8 mouse cellular contexts compared by ENCODE assay signal in genomic region chr8:76899411-76900154, GRCm38 (mm10). TPM values are rescaled to one million over a fixed set of nuclear protein-coding genes. Genes with fewer than 3 reads are reported as not detected.
A peak's percentile ranks its signal among the peaks of the same experiment; 100 is the strongest.
DNase-seq lines count a peak whose midpoint lies in the region; ATAC-seq and TF ChIP-seq lines count a peak whose summit lies in the region.

Gene Nr3c2 (plus strand): TSS chr8:76899442.

- peak; percentile 9 for ATAC-seq in forebrain, embryonic 13.5 days
- ATAC-seq in heart, postnatal 0 days (ENCODE audit: insufficient read depth, low read depth) = peak; percentile 25; the same call in 1 of the 2 replicates
- ATAC-seq in lung, embryonic 16.5 days (ENCODE audit: low read depth) = no peak

- peak within 1 kb of the TSS; percentile 62 for H3K4me3 ChIP-seq in bone marrow, adult 2 months (replicated peaks; ENCODE audit: control insufficient read depth, low read depth, low read length)
- H3K4me3 ChIP-seq in forebrain, embryonic 13.5 days = peak within 1 kb of the TSS; percentile 72
- peak within 1 kb of the TSS; percentile 71 for H3K4me3 ChIP-seq in heart, postnatal 0 days (ENCODE audit: low read depth, low read length)
- peak within 1 kb of the TSS; percentile 66 for H3K4me3 ChIP-seq in layer of hippocampus, adult 2 months
- H3K4me3 ChIP-seq in lung, embryonic 16.5 days (ENCODE audit: low read length) = peak within 1 kb of the TSS; percentile 73

- no peaks in the 10 kb centered on the region for H3K9me3 ChIP-seq in forebrain, embryonic 13.5 days (replicated peaks)
- H3K9me3 ChIP-seq in heart, postnatal 0 days (replicated peaks; ENCODE audit: control insufficient read depth, low read length) = no peaks in the 10 kb centered on the region
- H3K9me3 ChIP-seq in lung, embryonic 16.5 days (ENCODE audit: control insufficient read depth, low read length) = no peaks in the 10 kb centered on the region

- H3K9ac ChIP-seq in forebrain, embryonic 13.5 days = peak within 1 kb of the TSS; percentile 68
- peak within 1 kb of the TSS; percentile 70 for H3K9ac ChIP-seq in heart, postnatal 0 days (replicated peaks; ENCODE audit: low read depth, low read length)
- peak within 1 kb of the TSS; percentile 63 for H3K9ac ChIP-seq in lung, embryonic 16.5 days (ENCODE audit: low read length)

- H3K27me3 ChIP-seq in forebrain, embryonic 13.5 days = peaks cover 61% of the 10 kb centered on the region
- no peaks in the 10 kb centered on the region for H3K27me3 ChIP-seq in heart, postnatal 0 days (ENCODE audit: control insufficient read depth, insufficient read depth, low read length)
- peaks cover 34% of the 10 kb centered on the region for H3K27me3 ChIP-seq in lung, embryonic 16.5 days (ENCODE audit: control insufficient read depth, insufficient read depth, low read depth, low read length)

- H3K4me1 ChIP-seq in bone marrow, adult 2 months (ENCODE audit: control insufficient read depth, insufficient read depth, low read length) = no peaks in the 10 kb centered on the region; the same call in 1 of the 2 replicates
- H3K4me1 ChIP-seq in forebrain, embryonic 13.5 days = peaks cover 27% of the 10 kb centered on the region
- H3K4me1 ChIP-seq in heart, postnatal 0 days (ENCODE audit: control insufficient read depth, insufficient read depth) = peaks cover 5% of the 10 kb centered on the region; the same call in 1 of the 2 replicates
- peaks cover 15% of the 10 kb centered on the region for H3K4me1 ChIP-seq in lung, embryonic 16.5 days (replicated peaks; ENCODE audit: control insufficient read depth, insufficient read depth, low read length)

- no peak for TF ChIP-seq CTCF in bone marrow, adult 2 months (IDR thresholded peaks at IDR 0.05; ENCODE audit: control insufficient read depth, insufficient read depth, low read length)
- peak; percentile 35 for TF ChIP-seq CTCF in heart, postnatal 0 days (IDR thresholded peaks at IDR 0.05; ENCODE audit: low read depth)
- TF ChIP-seq CTCF in layer of hippocampus, adult 2 months (conservative IDR thresholded peaks at IDR 0.05) = peak; percentile 45

- no peak within 1 kb of the TSS; the same call in 1 of the 2 replicates for H3K27ac ChIP-seq in bone marrow, adult 2 months (ENCODE audit: control insufficient read depth, insufficient read depth, low read depth, low read length, poor library complexity)
- H3K27ac ChIP-seq in forebrain, embryonic 13.5 days = no peak within 1 kb of the TSS
- peak within 1 kb of the TSS; percentile 75 for H3K27ac ChIP-seq in heart, postnatal 0 days (ENCODE audit: low read depth)
- H3K27ac ChIP-seq in layer of hippocampus, adult 2 months = peak within 1 kb of the TSS; percentile 99
- H3K27ac ChIP-seq in lung, embryonic 16.5 days (ENCODE audit: low read length) = no peak within 1 kb of the TSS

- 1% methylated on average over 46 of the region's 47 CpGs for WGBS in bone marrow, adult 2 months
- under 1% methylated on average over 47 of the region's 47 CpGs for WGBS in forebrain, embryonic 13.5 days
- WGBS in heart, postnatal 0 days = 1% methylated on average over 46 of the region's 47 CpGs
- WGBS in lung, embryonic 16.5 days = 0% methylated on average over 33 of the region's 47 CpGs

- H3K36me3 ChIP-seq in forebrain, embryonic 13.5 days (ENCODE audit: poor library complexity, severe bottlenecking) = no peaks in the 10 kb centered on the region
- H3K36me3 ChIP-seq in heart, postnatal 0 days (replicated peaks; ENCODE audit: control insufficient read depth, insufficient read depth, low read length) = no peaks in the 10 kb centered on the region
- no peaks in the 10 kb centered on the region for H3K36me3 ChIP-seq in lung, embryonic 16.5 days (ENCODE audit: control insufficient read depth, insufficient read depth, low read length)

- no peak for TF ChIP-seq EP300 in heart, postnatal 0 days (IDR thresholded peaks at IDR 0.05; ENCODE audit: low read depth)

- no peak for TF ChIP-seq POLR2A in bone marrow, adult 2 months (IDR thresholded peaks at IDR 0.05; ENCODE audit: borderline replicate concordance, control insufficient read depth, low read depth, low read length)

- H3K4me2 ChIP-seq in forebrain, embryonic 13.5 days = peak within 1 kb of the TSS; percentile 100
- H3K4me2 ChIP-seq in heart, postnatal 0 days (ENCODE audit: low read depth, low read length) = peak within 1 kb of the TSS; percentile 99
- peak within 1 kb of the TSS; percentile 100 for H3K4me2 ChIP-seq in lung, embryonic 16.5 days (ENCODE audit: low read depth, low read length)

- peak; percentile 21 for DNase-seq in ES-CJ7 (ENCODE audit: low read depth, low spot score)
- DNase-seq in heart, postnatal 0 days (ENCODE audit: low spot score) = peak; percentile 24
- peak; percentile 34 to 51 for DNase-seq in layer of hippocampus, adult 2 months (ENCODE audit: low spot score in 2 of 2)
- peak; percentile 33 for DNase-seq in ovary, postnatal 36 days (ENCODE audit: low spot score)
- no peak for DNase-seq in adipocyte (ENCODE audit: low spot score)

RNA-seq across cellular contexts. Expression of gene Nr3c2, which starts in this region (rescaled TPM):
- polyA plus RNA-seq in bone marrow, adult 2 months (2011; ENCODE audit: insufficient read depth, insufficient read length, low replicate concordance, missing spikeins) = 0.56 and 0.62 TPM in 2 replicates
- 0.90 and 1.2 TPM in 2 replicates for polyA plus RNA-seq in forebrain, embryonic 13.5 days (2015; fragmentation: Nextera tagmentation; extraction: Ambion mirVana)
- 8.2 and 10.8 TPM in 2 replicates for total RNA-seq in heart, postnatal 0 days (2014; rRNA removed; ENCODE audit: low replicate concordance)
- polyA plus RNA-seq in heart, postnatal 0 days (2015; fragmentation: Nextera tagmentation; extraction: Ambion mirVana) = 7.6 and 8.2 TPM in 2 replicates
- total RNA-seq in layer of hippocampus, adult 2 months (2021) = 100 to 1,000 TPM; 153 to 168 TPM
- polyA plus RNA-seq in lung, embryonic 16.5 days (2015; fragmentation: Nextera tagmentation; extraction: Ambion mirVana) = 3.6 TPM in 2 replicates

Comparison
In these comparisons a context has a peak if more than half of its experiments do, and no peak if none do; other contexts are left out.
1. RNA of gene Nr3c2 (total RNA-seq): 153 to 168 TPM in layer of hippocampus, adult 2 months; 8.2 to 10.8 TPM in heart, postnatal 0 days; every median in the first group is over 10 times any median in the second.
2. H3K27ac ChIP-seq: peak in heart, postnatal 0 days (single experiment) and layer of hippocampus, adult 2 months (single experiment); none in bone marrow, adult 2 months (single experiment), forebrain, embryonic 13.5 days (single experiment) and lung, embryonic 16.5 days (single experiment).
3. Peak in every context shown above with its lines, with median percentiles within 50 percentile points of each other: H3K4me3 ChIP-seq, H3K4me2 ChIP-seq and H3K9ac ChIP-seq.